Comparison of ENCODE assay signal across 10 mouse cellular contexts in genomic region chr13:28946565-28947135, GRCm38 (mm10). TPM values are rescaled to one million over a fixed set of nuclear protein-coding genes. Genes with fewer than 3 reads are reported as not detected.
A peak's percentile ranks its signal among the peaks of the same experiment; 100 is the strongest.
DNase-seq lines count a peak whose midpoint lies in the region; ATAC-seq lines count a peak whose summit lies in the region.
"Had no signal": no experiment of that assay in that cellular context is flagged by ENCODE, and none has a peak within 500 bp of the region (broad histone marks: within the 10 kb centered on the region; RNA-seq: fewer than 3 reads in every experiment).

No protein-coding gene starts in this region.

- no peaks in the 10 kb centered on the region for H3K27me3 ChIP-seq in limb, embryonic 11.5 days (ENCODE audit: control insufficient read depth, insufficient read depth, low read length)
- no peaks in the 10 kb centered on the region for H3K27me3 ChIP-seq in stomach, embryonic 16.5 days (ENCODE audit: control insufficient read depth, insufficient read depth, low read length)

- H3K4me2 ChIP-seq in limb, embryonic 11.5 days (ENCODE audit: low read depth, severe bottlenecking) = no peak overlapping the region
- H3K4me2 ChIP-seq in stomach, embryonic 16.5 days (ENCODE audit: low read depth, low read length) = no peak overlapping the region

- H3K9ac ChIP-seq in limb, embryonic 11.5 days (ENCODE audit: low read length) = no peak overlapping the region
- H3K9ac ChIP-seq in stomach, embryonic 16.5 days (ENCODE audit: low read length) = no peak overlapping the region

- ATAC-seq in limb, embryonic 11.5 days (ENCODE audit: insufficient number of reproducible peaks, low FRiP score, low TSS enrichment, low read depth) = no peak
- no peak for ATAC-seq in stomach, embryonic 16.5 days (ENCODE audit: insufficient read depth, low FRiP score)
- ATAC-seq: intestine, embryonic 16.5 days had no signal

- peaks cover 6% of the 10 kb centered on the region for H3K4me1 ChIP-seq in limb, embryonic 11.5 days (ENCODE audit: control insufficient read depth, insufficient read depth, low read length)
- H3K4me1 ChIP-seq in stomach, embryonic 16.5 days (ENCODE audit: control insufficient read depth, insufficient read depth, low read length) = peaks cover 20% of the 10 kb centered on the region

- DNase-seq in heart, adult 11 months = peak; percentile 85
- DNase-seq in heart, postnatal 10 days = no peak
- DNase-seq in thymus, postnatal 4 days = peak; percentile 21
- DNase-seq in thymus, postnatal 25 days = no peak
- DNase-seq in limb, embryonic 11.5 days (ENCODE audit: low spot score) = peak; percentile 35
- no peak for DNase-seq in spleen, postnatal 10 days (ENCODE audit: low spot score in 2 of 2)
- no peak for DNase-seq in frontal cortex, adult 2 months (ENCODE audit: extremely low spot score in 1 of 2, low spot score in 1 of 2)
- DNase-seq: lung, postnatal 10 days had no signal

- no peak overlapping the region for H3K4me3 ChIP-seq in limb, embryonic 11.5 days (ENCODE audit: low read depth, low read length)
- no peak overlapping the region for H3K4me3 ChIP-seq in stomach, embryonic 16.5 days (replicated peaks; ENCODE audit: low read length)

- H3K36me3 ChIP-seq in limb, embryonic 11.5 days (ENCODE audit: control insufficient read depth, insufficient read depth, low read length) = no peaks in the 10 kb centered on the region
- no peaks in the 10 kb centered on the region for H3K36me3 ChIP-seq in stomach, embryonic 16.5 days (ENCODE audit: control insufficient read depth, insufficient read depth, low read length)

- no peak overlapping the region for H3K27ac ChIP-seq in limb, embryonic 11.5 days (replicated peaks; ENCODE audit: low read depth, low read length)
- H3K27ac ChIP-seq in stomach, embryonic 16.5 days (ENCODE audit: low read length) = peak overlapping the region; percentile 45; the same call in 1 of the 2 replicates

- WGBS in limb, embryonic 11.5 days = 47% methylated on average over 8 of the region's 8 CpGs
- 54% methylated on average over 8 of the region's 8 CpGs for WGBS in stomach, embryonic 16.5 days

- no peaks in the 10 kb centered on the region; the same call in 1 of the 2 replicates for H3K9me3 ChIP-seq in limb, embryonic 11.5 days (ENCODE audit: control insufficient read depth, low read length)
- no peaks in the 10 kb centered on the region for H3K9me3 ChIP-seq in stomach, embryonic 16.5 days (replicated peaks; ENCODE audit: control insufficient read depth, low read length)

- intact Hi-C loops in heart, postnatal 10 days (cut with DNase I) = no loop called here

RNA-seq across cellular contexts. Expression of gene Sox4, which starts 6.9 kb away (rescaled TPM):
- total RNA-seq in heart, postnatal 10 days (2021) = 100 to 1,000 TPM in 1 of 2 experiments, 10 to 100 TPM in 1; 58.8 to 129 TPM
- polyA plus RNA-seq in limb, embryonic 11.5 days (2014; fragmentation: Nextera tagmentation; extraction: Ambion mirVana) = 114 and 117 TPM in 2 replicates
- polyA plus RNA-seq in stomach, embryonic 16.5 days (2015; fragmentation: Nextera tagmentation; extraction: Ambion mirVana) = 12.5 and 16.8 TPM in 2 replicates
- polyA plus RNA-seq in frontal cortex, adult 2 months (2012; rRNA removed) = 35.5 and 41.6 TPM in 2 replicates

Comparison
In these comparisons a context has a peak if more than half of its experiments do, and no peak if none do; other contexts are left out.
1. DNase-seq: peak in heart, adult 11 months (single experiment), thymus, postnatal 4 days (single experiment) and limb, embryonic 11.5 days (single experiment); none in heart, postnatal 10 days (0 of 2), thymus, postnatal 25 days (single experiment), spleen, postnatal 10 days (0 of 2) and frontal cortex, adult 2 months (0 of 2).